Mouse (Mus musculus): ENCODE data around the gene Muc20. TPM values are rescaled to one million over a fixed set of nuclear protein-coding genes. Genes with fewer than 3 reads are reported as not detected.

Gene Muc20
- total RNA-seq, 1 experiment from 2014 or later: not detected

DNA sequence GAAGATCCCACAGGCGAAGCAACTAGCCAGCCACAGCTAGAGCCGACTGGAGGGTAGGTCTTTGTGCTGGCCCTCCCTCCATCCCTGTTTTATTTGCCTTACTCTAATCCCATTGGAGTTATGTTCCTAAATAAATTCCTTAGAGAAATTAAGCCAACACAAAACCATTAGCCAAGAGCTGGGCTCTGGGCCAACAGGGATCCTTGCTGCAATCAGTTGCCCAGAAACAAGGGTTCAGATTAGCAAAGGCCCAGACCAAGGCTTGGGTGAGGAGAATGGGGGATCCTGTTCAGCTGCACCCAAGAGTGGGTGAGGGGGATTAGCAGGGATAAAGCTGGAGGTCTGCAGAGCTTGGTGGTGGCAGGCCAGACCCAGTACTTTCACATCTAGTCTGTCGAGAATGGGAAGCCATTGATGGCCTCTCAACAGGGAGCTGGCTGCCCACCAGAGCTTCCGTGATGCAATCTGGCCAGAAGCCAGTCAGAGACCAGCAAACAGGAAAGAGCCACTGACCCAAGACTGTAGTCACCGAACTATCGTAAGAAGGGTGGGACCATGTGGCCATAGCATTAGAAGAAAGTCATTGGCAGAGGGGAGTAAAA lies 6.1 kb upstream of the Muc20 start:
- 0 out of 2 replicates have a peak, but pooled peaks have one; percentile 51 for ATAC-seq (replicated peaks; ENCODE audit: low read depth, poor library complexity, severe bottlenecking)

DNA sequence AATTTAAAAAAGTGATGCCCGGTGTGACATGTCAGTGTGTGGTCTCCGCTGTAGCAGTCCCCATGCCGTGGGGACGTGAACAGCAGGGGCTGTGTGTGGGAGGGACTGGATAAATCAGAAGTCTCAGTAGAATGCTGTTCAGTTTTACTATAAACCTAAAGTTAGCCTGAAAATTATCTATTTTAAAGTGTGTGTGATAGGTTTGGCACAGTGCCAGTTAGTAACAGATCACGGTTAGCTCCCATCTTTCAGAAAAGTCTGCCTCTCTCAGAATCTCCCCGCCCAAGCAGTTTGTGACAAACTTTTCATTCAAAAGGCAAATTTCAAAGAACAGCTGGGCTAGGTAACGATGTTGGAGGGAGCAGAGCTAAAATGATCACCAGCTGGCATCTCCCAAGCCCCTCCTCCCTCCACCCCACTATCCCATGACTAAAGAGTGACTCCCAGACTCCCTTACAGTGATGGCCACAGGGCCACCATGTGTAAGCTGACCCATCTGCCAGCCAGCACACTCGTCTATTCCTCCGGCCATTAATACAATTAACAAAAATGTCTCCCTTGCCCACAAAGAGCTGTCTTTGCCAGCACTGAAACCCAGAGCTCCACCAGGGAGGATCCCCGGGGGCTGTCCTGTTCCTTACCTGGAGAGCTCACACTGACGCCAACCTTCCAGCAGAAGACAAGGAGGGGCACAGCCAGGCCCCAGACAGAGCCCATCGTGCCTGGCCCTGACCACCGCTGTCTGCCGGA lies 384 bp downstream of the Muc20 start:
- ATAC-seq (replicated peaks; ENCODE audit: low read depth, poor library complexity, severe bottlenecking): no peak

DNA sequence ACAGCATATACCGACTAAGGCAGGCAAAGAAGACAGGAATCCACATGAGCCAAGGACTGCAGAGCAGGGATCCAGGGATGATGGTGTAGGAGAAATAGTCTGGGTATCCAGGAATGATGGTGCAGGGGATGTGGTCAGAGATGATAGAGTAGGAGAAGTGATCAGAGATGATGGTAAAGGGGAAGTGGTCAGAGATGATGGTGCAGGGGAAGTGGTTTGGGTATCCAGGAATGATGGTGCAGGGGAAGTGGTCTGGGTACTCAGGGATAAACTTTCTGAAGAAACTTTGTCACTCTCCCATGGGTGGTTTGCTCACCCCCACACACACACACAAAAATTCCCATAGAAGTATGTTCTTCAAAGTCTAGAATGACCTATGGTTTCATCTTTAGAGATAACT lies 2.1 kb downstream of the Muc20 start:
- peak; percentile 80 for ATAC-seq (replicated peaks; ENCODE audit: low read depth, poor library complexity, severe bottlenecking)

DNA sequence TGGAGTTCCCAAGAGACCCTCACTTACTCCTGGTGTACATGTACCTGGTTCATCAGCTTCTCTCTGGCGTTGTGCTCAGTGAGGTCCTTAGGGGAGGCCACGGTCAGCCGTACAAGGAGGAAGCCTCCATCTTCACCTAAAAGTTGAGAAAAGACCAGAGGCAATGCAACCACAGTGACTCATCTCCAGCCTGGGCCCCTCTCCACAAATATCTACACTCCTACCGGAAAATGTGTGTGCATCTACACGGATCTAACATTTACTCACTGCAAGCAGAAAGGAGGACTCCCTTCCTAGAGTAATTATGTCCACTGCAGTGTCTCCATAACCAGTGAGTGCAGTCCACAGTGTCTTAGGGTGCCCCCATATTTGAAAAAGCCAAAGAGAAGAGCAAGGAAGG lies 7.2 kb downstream of the Muc20 start:
- ATAC-seq (replicated peaks; ENCODE audit: low read depth, poor library complexity, severe bottlenecking): no peak

DNA sequence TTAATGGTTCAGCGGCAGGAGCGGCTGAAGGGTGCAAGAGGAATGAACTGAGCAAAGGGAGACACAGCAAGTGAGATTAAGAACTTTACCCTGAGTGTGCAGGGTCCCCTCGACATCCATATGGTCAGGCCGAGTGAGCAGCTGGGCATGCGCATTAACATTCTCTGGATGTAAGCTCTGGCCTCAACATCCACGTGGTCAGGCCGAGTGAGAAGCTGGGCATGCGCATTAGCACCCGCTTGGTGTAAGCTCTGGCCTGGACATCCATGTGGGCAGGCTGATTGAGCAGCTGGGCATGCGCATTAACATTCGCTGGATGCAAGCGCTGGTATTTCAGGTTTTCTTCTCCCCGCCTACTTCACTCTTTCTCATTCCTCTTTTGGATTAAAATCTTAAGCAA lies 12.4 kb downstream of the Muc20 start:
- ATAC-seq (replicated peaks; ENCODE audit: low read depth, poor library complexity, severe bottlenecking): no peak

DNA sequence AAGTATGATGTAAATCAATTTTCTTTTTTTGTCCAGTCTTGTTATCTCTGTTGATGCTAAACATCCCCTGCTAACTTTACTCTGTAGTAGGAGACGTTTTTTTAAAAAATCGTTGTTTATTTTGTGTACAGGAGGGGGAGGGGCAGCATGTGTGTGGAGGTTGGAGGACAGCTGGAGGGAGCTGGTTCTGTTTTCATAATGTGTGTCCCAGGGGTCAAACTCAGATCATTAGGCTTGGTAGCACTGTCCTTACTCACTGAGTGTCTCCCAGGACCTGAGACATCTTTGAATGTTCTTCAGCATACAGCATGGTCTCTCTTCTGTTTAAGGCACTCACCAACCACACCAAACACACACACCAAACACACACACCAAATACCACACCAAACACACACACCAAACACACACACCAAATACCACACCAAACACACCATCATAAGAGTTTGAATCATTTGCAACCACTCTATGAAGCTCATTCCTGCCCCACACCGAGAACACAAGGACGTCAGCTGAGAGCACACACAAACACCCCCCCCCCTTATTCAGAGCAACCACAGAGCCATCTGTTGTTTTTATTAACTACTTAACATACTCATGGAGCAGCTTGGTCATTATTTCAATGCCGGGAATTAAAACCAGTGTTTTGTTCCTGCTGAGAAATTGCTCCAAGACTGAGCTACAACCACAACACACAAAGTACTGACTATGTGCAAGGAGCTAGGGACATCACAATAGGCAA lies 13.7 kb downstream of the Muc20 start:
- no peak for ATAC-seq (replicated peaks; ENCODE audit: low read depth, poor library complexity, severe bottlenecking)

DNA sequence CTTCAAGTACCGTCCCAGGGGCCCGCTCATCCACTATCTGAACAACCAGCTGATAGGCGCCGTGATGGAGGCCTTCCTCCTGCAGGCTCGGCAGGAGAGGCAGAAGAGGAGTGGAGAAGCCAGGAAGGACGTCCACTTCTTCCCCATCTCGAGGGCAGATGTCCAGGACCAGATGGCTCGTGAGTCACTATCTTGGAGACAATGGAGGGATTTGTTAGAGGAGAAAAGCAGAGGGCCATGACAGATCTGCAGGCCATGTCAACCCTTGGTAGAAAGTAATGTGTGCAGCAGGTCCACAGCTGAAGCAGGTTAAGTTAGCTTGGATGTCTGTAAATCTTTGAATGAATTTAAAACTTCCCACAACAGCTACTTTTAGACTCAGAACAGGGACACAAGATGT lies 18.3 kb downstream of the Muc20 start:
- ATAC-seq (replicated peaks; ENCODE audit: low read depth, poor library complexity, severe bottlenecking): no peak

DNA sequence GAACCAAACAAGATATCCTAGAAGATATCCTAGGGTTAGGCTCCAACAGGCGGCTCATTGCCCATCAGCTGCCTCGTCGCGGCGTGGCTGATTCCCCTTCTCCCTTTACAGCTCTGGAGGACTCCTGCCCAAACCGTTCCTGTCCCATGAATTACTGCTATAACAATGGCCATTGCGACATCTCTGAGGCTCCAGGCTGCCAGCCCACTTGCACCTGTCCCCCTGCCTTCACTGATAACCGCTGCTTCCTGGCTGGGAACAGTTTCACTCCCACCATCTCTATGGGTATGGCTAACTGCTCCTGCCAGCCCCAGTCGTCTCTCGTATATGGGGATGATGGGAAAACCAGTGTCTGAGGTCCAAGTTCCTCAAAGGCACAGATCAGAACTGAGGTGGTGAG lies 20.6 kb downstream of the Muc20 start:
- ATAC-seq (replicated peaks; ENCODE audit: low read depth, poor library complexity, severe bottlenecking): no peak

DNA sequence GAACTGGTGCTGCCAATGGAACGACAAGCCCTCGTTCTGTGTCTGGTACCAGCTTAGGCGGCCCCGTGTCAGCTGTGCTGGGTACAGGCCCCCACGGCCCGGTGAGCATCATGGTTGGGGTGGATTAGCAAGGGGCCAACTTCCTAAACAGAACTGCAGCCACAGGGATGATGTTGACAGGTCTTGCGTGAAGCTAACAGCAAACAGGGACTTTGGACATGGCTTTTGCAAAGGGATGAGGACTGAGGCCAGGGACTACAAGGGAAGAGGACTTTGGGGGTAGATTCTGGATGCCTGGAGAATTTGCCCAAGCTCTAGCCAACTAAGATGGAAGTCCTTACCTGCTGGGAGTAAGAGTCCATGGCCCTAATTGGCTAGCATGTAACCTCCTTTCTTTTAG lies 30.3 kb downstream of the Muc20 start:
- ATAC-seq (replicated peaks; ENCODE audit: low read depth, poor library complexity, severe bottlenecking): no peak

DNA sequence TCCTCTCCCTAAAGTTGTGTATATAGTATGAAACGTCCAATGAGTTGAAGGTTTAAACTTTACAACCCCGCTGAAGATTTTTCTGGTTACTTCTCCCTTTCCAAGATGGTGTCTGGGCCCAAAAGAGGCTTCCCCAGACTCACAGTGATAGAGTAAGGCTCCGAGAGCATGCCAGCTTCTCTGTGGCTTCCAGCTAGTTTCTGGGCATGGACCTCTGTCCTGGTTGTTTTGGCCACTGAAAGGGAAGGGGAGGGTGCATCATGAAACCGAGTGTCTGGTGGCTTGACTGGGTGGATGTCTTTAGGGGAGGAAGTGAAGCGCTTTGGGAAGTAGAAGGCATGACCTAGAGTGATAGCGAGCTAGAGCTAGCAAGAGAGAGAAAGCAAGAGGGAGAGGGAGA lies 32.3 kb downstream of the Muc20 start:
- no peak for ATAC-seq (replicated peaks; ENCODE audit: low read depth, poor library complexity, severe bottlenecking)

DNA sequence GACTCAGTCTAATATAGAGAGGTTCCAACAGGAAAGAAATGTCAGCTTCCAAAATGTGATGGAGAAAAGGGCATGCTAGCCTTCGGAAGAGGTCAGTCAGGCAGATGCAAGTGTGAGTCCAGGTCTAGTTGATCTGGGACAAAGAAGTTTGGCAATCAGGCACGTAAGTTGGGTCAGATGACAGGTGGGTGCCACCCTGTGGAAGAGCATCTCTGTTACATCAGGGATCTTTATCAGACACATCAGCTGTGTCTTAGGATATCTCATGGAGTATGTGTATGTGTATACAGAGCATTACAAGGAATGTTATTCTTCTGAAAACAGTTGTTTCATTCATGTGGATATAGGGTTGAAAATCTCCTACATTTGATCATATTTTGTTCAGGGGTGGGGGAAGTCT lies 32.7 kb downstream of the Muc20 start:
- ATAC-seq (replicated peaks; ENCODE audit: low read depth, poor library complexity, severe bottlenecking): no peak

DNA sequence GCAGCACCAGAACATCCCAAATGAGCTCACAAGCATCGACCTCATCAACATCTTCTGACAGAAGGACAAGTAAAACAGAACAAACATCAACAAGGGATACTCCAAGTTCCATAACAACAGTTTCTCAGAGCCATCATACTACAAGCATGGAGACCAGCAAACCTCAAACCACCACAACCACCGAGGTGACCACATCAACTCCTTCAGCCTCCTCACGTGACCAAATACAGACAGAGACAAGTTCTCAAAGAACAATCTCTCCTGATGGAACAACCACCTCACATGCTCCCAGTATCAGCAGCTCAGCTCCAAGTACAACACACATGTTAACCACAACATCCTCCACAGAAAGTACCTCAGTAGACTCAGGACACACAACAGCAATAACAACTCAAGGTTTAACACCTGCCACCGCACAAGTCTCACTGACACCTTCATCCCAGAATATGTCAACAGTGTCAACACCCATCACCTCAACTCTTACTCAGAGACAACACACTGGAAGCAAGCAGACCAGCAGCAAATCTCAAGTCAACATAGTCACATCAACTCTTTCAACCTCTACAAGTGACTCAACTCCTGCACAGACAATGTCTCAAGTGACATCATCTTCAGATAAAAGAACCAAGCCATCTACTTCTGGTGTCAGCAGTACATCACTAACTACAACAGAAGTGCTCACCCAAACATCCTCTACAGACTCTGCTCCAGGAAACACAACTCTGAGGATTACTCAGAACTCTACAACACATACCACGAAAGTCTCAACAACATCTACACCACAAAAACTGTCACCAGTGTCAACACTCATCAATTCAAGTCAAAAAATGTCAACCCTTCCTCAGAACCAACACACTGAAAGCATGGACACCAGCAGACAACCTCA lies 46.8 kb downstream of the Muc20 start:
- ATAC-seq (replicated peaks; ENCODE audit: low read depth, poor library complexity, severe bottlenecking): no peak

DNA sequence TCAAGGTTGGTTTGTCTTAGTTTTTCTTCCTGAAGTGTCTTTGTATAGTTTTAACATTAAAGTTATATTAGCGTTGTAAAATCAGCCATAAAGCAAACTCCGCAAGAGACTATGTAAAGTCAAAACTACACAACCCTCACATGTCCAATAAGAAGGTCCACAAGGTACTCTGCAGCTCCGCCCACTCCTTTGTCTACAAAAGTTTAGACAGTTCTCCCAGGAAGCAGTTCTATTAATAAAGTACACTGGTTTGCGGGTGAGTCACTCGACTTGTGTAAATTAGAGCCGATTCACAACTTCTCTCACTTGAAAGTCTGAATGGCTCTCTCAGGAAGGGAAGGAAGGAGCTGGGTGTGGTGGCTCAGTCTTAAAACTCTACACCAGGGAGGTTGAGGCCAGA lies 51.4 kb downstream of the Muc20 start:
- no peak for ATAC-seq (replicated peaks; ENCODE audit: low read depth, poor library complexity, severe bottlenecking)

DNA sequence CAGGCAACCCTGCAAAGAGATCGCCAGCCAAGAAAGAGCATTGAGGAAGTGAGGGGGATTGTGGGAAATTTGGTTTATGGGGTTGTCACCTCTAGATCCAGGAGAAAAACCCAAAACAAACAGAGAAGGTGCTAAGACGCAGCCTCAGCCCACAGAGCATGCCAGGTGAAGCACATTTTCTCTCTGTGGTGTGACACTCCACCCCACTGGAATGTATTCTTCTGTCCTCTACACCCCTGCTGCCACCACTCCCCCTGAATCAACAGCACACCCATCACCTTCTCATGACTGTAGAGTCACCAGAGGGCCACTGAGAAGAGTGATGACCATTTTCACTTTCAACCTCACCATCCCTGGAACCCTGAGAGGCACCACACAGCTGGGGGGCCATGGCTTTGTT lies 54.5 kb downstream of the Muc20 start:
- ATAC-seq (replicated peaks; ENCODE audit: low read depth, poor library complexity, severe bottlenecking): no peak

DNA sequence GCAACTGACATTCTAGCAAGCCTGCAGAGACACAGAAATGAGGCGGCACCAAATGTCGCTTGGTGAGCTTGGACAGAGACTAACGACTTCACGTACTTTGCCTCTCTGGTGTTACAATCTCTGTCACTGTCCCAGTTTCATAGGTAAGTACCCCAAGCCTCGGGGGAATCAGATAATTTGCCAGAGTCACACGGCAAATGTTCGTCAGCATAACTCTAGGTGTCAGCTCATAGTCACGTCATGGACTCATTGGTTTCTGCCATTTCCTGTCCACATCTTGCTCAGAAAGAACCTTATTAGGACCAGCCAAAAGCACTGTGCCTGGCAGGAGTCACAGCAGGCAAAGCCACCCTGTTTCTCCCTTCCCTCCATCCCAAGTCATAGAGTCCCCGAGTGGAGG lies 55.9 kb downstream of the Muc20 start:
- ATAC-seq (replicated peaks; ENCODE audit: low read depth, poor library complexity, severe bottlenecking): no peak

DNA sequence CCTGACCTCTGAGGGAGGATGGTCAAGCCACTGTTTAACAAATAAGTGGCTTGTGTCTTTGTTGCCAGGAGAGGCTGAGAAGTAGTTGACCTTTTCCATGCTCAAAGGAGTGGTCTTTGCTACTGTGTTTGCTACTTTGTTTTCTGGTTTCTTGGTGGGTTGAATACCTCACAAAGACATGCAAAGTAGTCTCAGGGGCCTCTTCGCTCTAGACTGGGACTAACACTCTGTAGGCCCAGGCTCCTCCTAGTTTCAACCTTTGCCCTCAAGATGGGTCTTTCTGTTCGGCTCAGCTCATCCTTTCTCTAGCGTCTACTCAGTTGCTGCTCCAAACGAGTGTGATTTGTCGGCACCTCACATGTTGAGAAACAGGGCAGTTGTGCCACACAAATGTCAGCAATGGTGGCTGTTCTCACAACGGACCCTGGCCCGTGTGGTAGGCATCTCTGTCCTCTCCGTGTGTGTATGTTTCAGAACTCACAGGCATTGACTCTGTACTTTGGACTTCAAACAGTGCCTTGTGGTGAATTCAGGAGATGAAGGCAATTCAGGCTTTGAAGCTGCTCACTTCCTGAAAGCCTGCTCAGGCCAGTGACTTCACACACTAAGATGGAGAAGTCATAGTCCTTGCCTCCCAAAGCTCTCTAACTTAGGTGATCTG lies 57.1 kb downstream of the Muc20 start:
- no peak for ATAC-seq (replicated peaks; ENCODE audit: low read depth, poor library complexity, severe bottlenecking)

DNA sequence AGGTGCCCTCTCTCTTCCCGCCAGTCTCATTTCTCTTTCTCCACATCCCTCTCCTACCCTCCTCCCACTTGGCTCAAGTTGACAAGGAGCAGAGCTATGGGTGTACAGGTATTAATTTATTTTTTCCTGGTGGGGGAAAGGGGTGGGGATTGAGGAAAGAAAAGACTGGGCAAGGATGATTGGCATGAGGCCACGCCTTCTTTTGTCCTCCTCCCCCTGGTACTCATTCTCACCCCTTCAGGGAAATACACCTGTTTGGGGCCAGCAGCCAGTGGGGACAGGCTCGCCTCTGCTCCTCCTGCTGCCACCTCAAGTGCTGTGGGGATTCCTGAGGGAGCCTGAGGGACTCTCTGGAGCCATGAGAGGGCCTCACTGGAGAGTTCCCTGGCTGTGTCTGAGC lies 61.2 kb downstream of the Muc20 start:
- no peak for ATAC-seq (replicated peaks; ENCODE audit: low read depth, poor library complexity, severe bottlenecking)

DNA sequence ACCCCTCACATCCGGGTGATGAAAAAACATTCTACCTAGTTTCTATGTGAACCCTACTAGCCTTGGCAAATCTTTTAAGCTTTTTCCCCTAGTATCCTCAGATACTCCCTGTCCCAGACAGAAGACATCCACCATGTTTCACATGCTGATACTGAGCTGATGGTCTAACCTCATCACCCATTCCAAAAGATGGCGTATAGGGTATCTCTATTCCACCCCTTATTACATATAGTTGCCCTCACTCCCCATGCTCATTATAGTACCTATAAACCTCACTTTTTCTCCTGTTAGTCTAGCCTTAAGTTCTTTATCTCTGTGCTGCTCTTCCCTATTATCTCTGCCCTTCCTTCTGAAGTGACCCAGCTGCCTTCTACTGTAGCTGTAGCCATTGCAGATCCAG lies 61.6 kb downstream of the Muc20 start, which contains the start of gene Muc4:
Muc4 (plus strand) TSS at position 301 of the 400 bp plus-strand sequence.
- no peak for ATAC-seq (replicated peaks; ENCODE audit: low read depth, poor library complexity, severe bottlenecking)

DNA sequence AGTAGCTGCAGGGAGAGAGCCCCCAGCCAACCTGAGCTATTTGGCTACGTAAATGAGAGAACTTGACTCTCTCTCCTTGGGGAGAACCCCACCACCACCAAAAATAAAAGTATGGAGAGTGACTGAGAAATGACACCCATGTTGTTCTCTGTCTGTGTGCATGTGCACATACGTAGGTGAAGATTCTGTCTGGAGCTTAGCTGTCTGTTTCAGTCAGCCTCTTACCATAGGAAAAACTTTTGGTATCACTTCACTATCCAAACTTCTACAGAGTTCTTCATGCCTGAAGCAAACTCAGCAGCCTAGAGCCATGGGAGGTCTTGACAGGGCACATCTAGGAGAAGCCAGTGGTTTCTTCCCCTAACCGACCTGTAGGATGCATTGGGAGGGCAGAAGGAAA lies 64.0 kb downstream of the Muc20 start:
- ATAC-seq (replicated peaks; ENCODE audit: low read depth, poor library complexity, severe bottlenecking): no peak

DNA sequence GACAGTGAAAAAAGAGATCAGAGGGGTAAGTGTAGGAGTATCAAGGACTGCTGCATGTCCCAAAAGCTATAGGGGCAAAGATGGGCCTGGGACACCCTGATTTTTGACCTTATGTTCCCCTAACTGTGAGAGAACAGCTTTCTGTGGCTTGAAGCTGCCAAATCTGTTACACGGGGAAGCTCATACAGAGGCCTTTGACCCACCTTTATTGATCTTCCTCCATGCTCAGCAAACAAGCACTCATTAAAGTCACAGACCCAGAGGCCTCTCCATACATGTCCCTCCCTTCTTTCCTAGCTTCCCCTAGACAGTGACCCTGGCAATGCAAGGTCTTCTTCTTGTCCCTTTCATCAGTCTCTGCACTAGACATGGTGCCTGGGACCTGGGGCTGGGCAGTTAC lies 68.5 kb downstream of the Muc20 start:
- no peak for ATAC-seq (replicated peaks; ENCODE audit: low read depth, poor library complexity, severe bottlenecking)
